Mouse (Mus musculus) hindbrain, embryonic 10.5 days (tissue): ENCODE measurements at regions not wholly inside any gene's neighbourhood (a gene's known extent, or its start where the extent isn't known, plus 50 kb on each side); places are given as distances from the start of the nearest gene placed in this dataset.

Experiments used
- DNase-seq: peaks from one replicate; pipeline ENCODE4 v3.0.0-alpha.2; 2017; ENCODE audit warnings: low spot score
- H3K27ac ChIP-seq: fragments of 300-500 bp; sonication (generic); 2 replicates; pipeline ENCODE4 v1.5.1; 2016; ENCODE audit warnings: mild to moderate bottlenecking, moderate library complexity
- H3K27me3 ChIP-seq: fragments of 300-500 bp; sonication (generic); 2 replicates; pipeline ENCODE4 v1.6.1; 2016; ENCODE audit warnings: mild to moderate bottlenecking; ENCODE audit not compliant: poor library complexity, insufficient read depth, severe bottlenecking
- H3K36me3 ChIP-seq: fragments of 300-500 bp; sonication (generic); 2 replicates; pipeline ENCODE4 v1.6.1; 2016; ENCODE audit warnings: mild to moderate bottlenecking, moderate library complexity
- H3K4me1 ChIP-seq: fragments of 300-500 bp; sonication (generic); replicated peaks from 2 replicates; pipeline ENCODE4 v1.6.1; 2016; ENCODE audit warnings: mild to moderate bottlenecking
- H3K4me3 ChIP-seq: fragments of 300-500 bp; sonication (generic); 2 replicates; pipeline ENCODE4 v1.5.1; 2016; ENCODE audit warnings: mild to moderate bottlenecking, moderate library complexity
- H3K9me3 ChIP-seq: fragments of 300-500 bp; sonication (generic); 2 replicates; pipeline ENCODE4 v1.6.1; 2016; ENCODE audit warnings: mild to moderate bottlenecking, moderate library complexity
- whole genome bisulfite sequencing: fragments of 180-500 bp; shearing (Covaris S2); methylation state at CpG from one replicate; pipeline ENCODE4 v1.1.7; 2016; 5-methylcytosine and 5-hydroxymethylcytosine counted together

- Histone ChIP-seq H3K27ac (no peak overlapping the region), H3K4me3 (no peak overlapping the region), H3K9me3 (no peaks in the 10 kb centered on the region), H3K36me3 (no peaks in the 10 kb centered on the region), H3K4me1 (no peaks in the 10 kb centered on the region), H3K27me3 (no peaks in the 10 kb centered on the region)
- no peak for DNase-seq
- 89% methylated on average over 5 of the region's 5 CpGs for WGBS
Measured at GRCm38 (mm10) chr6:148555651-148556483, 111.7 kb upstream of the Tmtc1 start.

- H3K36me3 ChIP-seq = no peaks in the 10 kb centered on the region
- 92% methylated on average over 3 of the region's 3 CpGs for WGBS
- DNase-seq = no peak
Measured at GRCm38 (mm10) chr6:148554463-148554862, 110.3 kb upstream of the Tmtc1 start.

GRCm38 (mm10) chr6:148553616-148554015 lies 109.4 kb upstream of the Tmtc1 start:
- H3K36me3 ChIP-seq = no peaks in the 10 kb centered on the region
- no peaks in the 10 kb centered on the region for H3K9me3 ChIP-seq
- 88% methylated on average over 5 of the region's 5 CpGs for WGBS
- DNase-seq = no peak
- H3K27ac ChIP-seq = no peak overlapping the region
- H3K4me3 ChIP-seq = no peak overlapping the region
- no peaks in the 10 kb centered on the region for H3K4me1 ChIP-seq
- no peaks in the 10 kb centered on the region for H3K27me3 ChIP-seq

More at GRCm38 (mm10) chr6:148554463-148554862, 110.3 kb upstream of the Tmtc1 start:
- H3K27ac ChIP-seq = no peak overlapping the region
- H3K27me3 ChIP-seq = no peaks in the 10 kb centered on the region
- H3K4me1 ChIP-seq = no peaks in the 10 kb centered on the region
- H3K9me3 ChIP-seq = no peaks in the 10 kb centered on the region
- no peak overlapping the region for H3K4me3 ChIP-seq

- Histone ChIP-seq H3K27me3 (no peaks in the 10 kb centered on the region), H3K4me1 (no peaks in the 10 kb centered on the region), H3K36me3 (no peaks in the 10 kb centered on the region), H3K27ac (no peak overlapping the region), H3K9me3 (no peaks in the 10 kb centered on the region), H3K4me3 (no peak overlapping the region)
- WGBS = 80% methylated on average over 3 of the region's 3 CpGs
- DNase-seq = no peak
Measured at GRCm38 (mm10) chr6:148551097-148551496, 106.9 kb upstream of the Tmtc1 start.

- no peaks in the 10 kb centered on the region for H3K4me1 ChIP-seq
- H3K27me3 ChIP-seq = no peaks in the 10 kb centered on the region
- H3K4me3 ChIP-seq = no peak overlapping the region
- no peaks in the 10 kb centered on the region for H3K9me3 ChIP-seq
- H3K27ac ChIP-seq = no peak overlapping the region
- 85% methylated on average over 2 of the region's 2 CpGs for WGBS
- H3K36me3 ChIP-seq = no peaks in the 10 kb centered on the region
- DNase-seq = no peak
Measured at GRCm38 (mm10) chr6:148548138-148548778, 104.1 kb upstream of the Tmtc1 start.

GRCm38 (mm10) chr6:148543047-148543446 lies 98.9 kb upstream of the Tmtc1 start:
- Histone ChIP-seq H3K9me3 (no peaks in the 10 kb centered on the region), H3K4me1 (peaks cover 8% of the 10 kb centered on the region), H3K4me3 (no peak overlapping the region), H3K27ac (no peak overlapping the region), H3K36me3 (no peaks in the 10 kb centered on the region), H3K27me3 (no peaks in the 10 kb centered on the region)
- WGBS = 77% methylated on average over 3 of the region's 3 CpGs
- no peak for DNase-seq

GRCm38 (mm10) chr6:148541981-148542380 lies 97.8 kb upstream of the Tmtc1 start:
- H3K27ac ChIP-seq = no peak overlapping the region
- no peaks in the 10 kb centered on the region for H3K9me3 ChIP-seq
- no peak overlapping the region for H3K4me3 ChIP-seq
- DNase-seq = no peak
- 86% methylated on average over 2 of the region's 2 CpGs for whole genome bisulfite sequencing
- peaks cover 8% of the 10 kb centered on the region for H3K4me1 ChIP-seq
- no peaks in the 10 kb centered on the region for H3K27me3 ChIP-seq
- H3K36me3 ChIP-seq = no peaks in the 10 kb centered on the region

GRCm38 (mm10) chr6:148539207-148539960 lies 95.2 kb upstream of the Tmtc1 start:
- 52% methylated on average over 4 of the region's 4 CpGs for WGBS

GRCm38 (mm10) chr6:148534364-148534763 lies 90.2 kb upstream of the Tmtc1 start:
- Histone ChIP-seq H3K4me3 (no peak overlapping the region), H3K4me1 (peaks cover 7% of the 10 kb centered on the region; the same call in 1 of the 2 replicates), H3K27ac (no peak overlapping the region), H3K36me3 (no peaks in the 10 kb centered on the region), H3K27me3 (no peaks in the 10 kb centered on the region), H3K9me3 (no peaks in the 10 kb centered on the region)
- no peak for DNase-seq
- WGBS = 83% methylated on average over 4 of the region's 4 CpGs

More at GRCm38 (mm10) chr6:148539207-148539960, 95.2 kb upstream of the Tmtc1 start:
- H3K4me3 ChIP-seq = no peak overlapping the region
- H3K27ac ChIP-seq = no peak overlapping the region
- H3K27me3 ChIP-seq = no peaks in the 10 kb centered on the region
- H3K36me3 ChIP-seq = no peaks in the 10 kb centered on the region
- H3K4me1 ChIP-seq = peaks cover 8% of the 10 kb centered on the region
- H3K9me3 ChIP-seq = no peaks in the 10 kb centered on the region
- no peak for DNase-seq

- H3K9me3 ChIP-seq = no peaks in the 10 kb centered on the region
- H3K4me3 ChIP-seq = no peak overlapping the region
- 0 out of 2 replicates have a peak, but pooled peaks cover 4% of the 10 kb centered on the region for H3K4me1 ChIP-seq
- 85% methylated on average over 1 of the region's 1 CpGs for WGBS
- H3K27ac ChIP-seq = no peak overlapping the region
- no peak for DNase-seq
- H3K36me3 ChIP-seq = no peaks in the 10 kb centered on the region
- H3K27me3 ChIP-seq = no peaks in the 10 kb centered on the region
Measured at GRCm38 (mm10) chr6:148531068-148531467, 86.9 kb upstream of the Tmtc1 start.

GRCm38 (mm10) chr6:148528611-148529010 lies 84.4 kb upstream of the Tmtc1 start:
- 0 out of 2 replicates have a peak, but pooled peaks cover 4% of the 10 kb centered on the region for H3K4me1 ChIP-seq

GRCm38 (mm10) chr6:148522893-148523292 lies 78.7 kb upstream of the Tmtc1 start:
- H3K4me1 ChIP-seq = no peaks in the 10 kb centered on the region
- WGBS = 92% methylated on average over 1 of the region's 1 CpGs
- no peak for DNase-seq
- H3K27ac ChIP-seq = no peak overlapping the region
- H3K27me3 ChIP-seq = no peaks in the 10 kb centered on the region
- no peak overlapping the region for H3K4me3 ChIP-seq
- no peaks in the 10 kb centered on the region for H3K9me3 ChIP-seq
- no peaks in the 10 kb centered on the region for H3K36me3 ChIP-seq

More at GRCm38 (mm10) chr6:148528611-148529010, 84.4 kb upstream of the Tmtc1 start:
- H3K9me3 ChIP-seq = no peaks in the 10 kb centered on the region
- no peak overlapping the region for H3K4me3 ChIP-seq
- H3K27ac ChIP-seq = no peak overlapping the region
- DNase-seq = no peak
- 74% methylated on average over 2 of the region's 2 CpGs for WGBS
- no peaks in the 10 kb centered on the region for H3K27me3 ChIP-seq
- no peaks in the 10 kb centered on the region for H3K36me3 ChIP-seq
